Mouse (Mus musculus): ENCODE results near the gene Zfp62. TPM values are rescaled to one million over a fixed set of nuclear protein-coding genes. Genes with fewer than 3 reads are reported as not detected.

Zfp62 gene
- total RNA-seq, 4 experiments from 2014 or later: 64.1 to 83.4 (median 73.4) TPM

Other genes with a start within 250 kb of the Zfp62 start
- not detected for gene Olfr56, start 224.4 kb upstream of the Zfp62 start, total RNA-seq (2022)
- 1 to 10 TPM in 3 of 4 experiments, under 1 TPM in 1; 0.96 to 3.1 (median 1.8) TPM for gene 9930111J21Rik1, start 223.9 kb upstream of the Zfp62 start, total RNA-seq (2022)
- gene Gm12185, start 211.1 kb upstream of the Zfp62 start, total RNA-seq (2022): under 1 TPM; 0.30 to 0.41 (median 0.37) TPM
- 1 to 10 TPM in 2 of 4 experiments, under 1 TPM in 2; 0.42 to 1.3 (median 0.88) TPM for gene Tgtp1, start 209.1 kb upstream of the Zfp62 start, total RNA-seq (2022)
- 1 to 10 TPM; 1.3 to 3.1 (median 2.4) TPM for gene 9930111J21Rik2, start 152.1 kb upstream of the Zfp62 start, total RNA-seq (2022)
- under 1 TPM in 2 of 4 experiments, not detected in 2; 0.23 to 0.56 TPM for gene Tgtp2, start 139.1 kb upstream of the Zfp62 start, total RNA-seq (2022)
- 1 to 10 TPM in 1 of 4 experiments, under 1 TPM in 3; 0.81 to 1.0 (median 0.88) TPM for gene Ifi47, start 126.7 kb upstream of the Zfp62 start, total RNA-seq (2022)
- gene Olfr1396, start 88.4 kb upstream of the Zfp62 start, total RNA-seq (2022): not detected
- gene Olfr1395, start 61.0 kb upstream of the Zfp62 start, total RNA-seq (2022): not detected
- gene Olfr1394, start 48.9 kb upstream of the Zfp62 start, total RNA-seq (2022): not detected
- under 1 TPM in 1 of 4 experiments, not detected in 3; 0.09 TPM for gene Btnl9, start 16.1 kb upstream of the Zfp62 start, total RNA-seq (2022)
- gene Mgat1, start 40.9 kb downstream of the Zfp62 start, total RNA-seq (2022): 10 to 100 TPM; 65.9 to 72.3 (median 69.2) TPM
- gene Olfr1393, start 75.0 kb downstream of the Zfp62 start, total RNA-seq (2022): 1 to 10 TPM in 2 of 4 experiments, under 1 TPM in 2; 0.65 to 1.1 (median 0.84) TPM
- under 1 TPM in 3 of 4 experiments, not detected in 1; 0.18 to 0.28 (median 0.23) TPM for gene Olfr1392, start 82.0 kb downstream of the Zfp62 start, total RNA-seq (2022)
- gene Olfr10, start 101.4 kb downstream of the Zfp62 start, total RNA-seq (2022): not detected
- not detected for gene Olfr1391, start 119.5 kb downstream of the Zfp62 start, total RNA-seq (2022)
- not detected for gene Olfr1390, start 131.9 kb downstream of the Zfp62 start, total RNA-seq (2022)
- gene Olfr1389, start 219.8 kb downstream of the Zfp62 start, total RNA-seq (2022): not detected
- gene Olfr1388, start 233.3 kb downstream of the Zfp62 start, total RNA-seq (2022): under 1 TPM; 0.15 to 0.57 (median 0.26) TPM